Mouse (Mus musculus) erythroblast, embryonic 14.5 days (primary cell): ENCODE data around the gene Mfsd4b1. TPM values are rescaled to one million over a fixed set of nuclear protein-coding genes. Genes with fewer than 3 reads are reported as not detected.

Experiments used
- H3K27me3 ChIP-seq: 2 replicates; pipeline ENCODE4 v1.6.1; 2012; ENCODE audit warnings: inconsistent platforms; ENCODE audit not compliant: control insufficient read depth
- H3K36me3 ChIP-seq: 2 replicates; pipeline ENCODE4 v1.6.1; 2012; ENCODE audit warnings: mild to moderate bottlenecking, inconsistent platforms; ENCODE audit not compliant: control insufficient read depth
- H3K4me1 ChIP-seq: 2 replicates; pipeline ENCODE4 v1.6.1; 2012; ENCODE audit warnings: inconsistent platforms; ENCODE audit not compliant: control insufficient read depth
- H3K4me3 ChIP-seq: replicated peaks from 2 replicates; pipeline ENCODE3; 2012; ENCODE audit warnings: moderate library complexity, mild to moderate bottlenecking, inconsistent platforms
- H3K9me3 ChIP-seq: 2 replicates; pipeline ENCODE4 v1.6.1; 2012; ENCODE audit warnings: low read length, inconsistent platforms, mixed read lengths; ENCODE audit not compliant: control insufficient read depth
- GATA1 ChIP-seq: IDR thresholded peaks from 2 replicates; pipeline ENCODE4 v1.6.1; 2012; ENCODE audit warnings: low read length, inconsistent platforms, mixed read lengths
- TAL1 ChIP-seq: IDR thresholded peaks from 3 replicates; pipeline ENCODE4 v1.6.1; 2012; ENCODE audit warnings: low read length, inconsistent platforms, mixed read lengths
- polyA plus RNA-seq: library from polyadenylated mRNA; stranded (reverse); fragments of >175 nt; gene quantifications from 2 replicates; pipeline ENCODE4 v1.2.3, GENCODE M21; 2012

The Mfsd4b1 gene
- polyA plus RNA-seq, 1 experiment: not detected

GRCm38 (mm10) chr10:39982604-39983003, 42.5 kb downstream of the Mfsd4b1 start:
- TF ChIP-seq GATA1: no peak
- no peak for TF ChIP-seq TAL1
- H3K4me1 ChIP-seq: no peaks in the 10 kb centered on the region

GRCm38 (mm10) chr10:39978231-39978630, 46.8 kb downstream of the Mfsd4b1 start:
- Histone ChIP-seq H3K9me3 (peaks cover 10% of the 10 kb centered on the region), H3K27me3 (no peaks in the 10 kb centered on the region), H3K36me3 (no peaks in the 10 kb centered on the region), H3K4me1 (no peaks in the 10 kb centered on the region), H3K4me3 (no peak overlapping the region)
- no peak for TF ChIP-seq GATA1
- no peak for TF ChIP-seq TAL1

More at GRCm38 (mm10) chr10:39982604-39983003, 42.5 kb downstream of the Mfsd4b1 start:
- H3K4me3 ChIP-seq: no peak overlapping the region
- H3K27me3 ChIP-seq: no peaks in the 10 kb centered on the region
- H3K36me3 ChIP-seq: no peaks in the 10 kb centered on the region
- peaks cover 8% of the 10 kb centered on the region for H3K9me3 ChIP-seq

GRCm38 (mm10) chr10:39977346-39977745, 47.7 kb downstream of the Mfsd4b1 start:
- Histone ChIP-seq H3K27me3 (no peaks in the 10 kb centered on the region), H3K9me3 (peaks cover 10% of the 10 kb centered on the region), H3K4me1 (no peaks in the 10 kb centered on the region), H3K4me3 (no peak overlapping the region), H3K36me3 (no peaks in the 10 kb centered on the region)
- TF ChIP-seq GATA1 (no peak), TAL1 (no peak)

- no peaks in the 10 kb centered on the region for H3K27me3 ChIP-seq
- H3K4me1 ChIP-seq: no peaks in the 10 kb centered on the region
- TF ChIP-seq GATA1: no peak
- TF ChIP-seq TAL1: no peak
- H3K9me3 ChIP-seq: peaks cover 10% of the 10 kb centered on the region
- H3K4me3 ChIP-seq: no peak overlapping the region
- no peaks in the 10 kb centered on the region for H3K36me3 ChIP-seq
Measured at GRCm38 (mm10) chr10:39975771-39976170, 49.3 kb downstream of the Mfsd4b1 start.

GRCm38 (mm10) chr10:39974982-39975381, 50.1 kb downstream of the Mfsd4b1 start:
- TF ChIP-seq GATA1: no peak
- Histone ChIP-seq H3K4me1 (no peaks in the 10 kb centered on the region), H3K4me3 (no peak overlapping the region), H3K9me3 (peaks cover 10% of the 10 kb centered on the region), H3K27me3 (no peaks in the 10 kb centered on the region), H3K36me3 (no peaks in the 10 kb centered on the region)

GRCm38 (mm10) chr10:39967512-39967911, 57.6 kb downstream of the Mfsd4b1 start:
- Histone ChIP-seq H3K4me1 (no peaks in the 10 kb centered on the region), H3K27me3 (no peaks in the 10 kb centered on the region; the same call in 1 of the 2 replicates), H3K9me3 (peaks cover 3% of the 10 kb centered on the region), H3K36me3 (no peaks in the 10 kb centered on the region), H3K4me3 (no peak overlapping the region)
- no peak for TF ChIP-seq GATA1
- TF ChIP-seq TAL1: no peak

GRCm38 (mm10) chr10:39961906-39962305, 63.2 kb downstream of the Mfsd4b1 start:
- Histone ChIP-seq H3K36me3 (no peaks in the 10 kb centered on the region), H3K4me3 (no peak overlapping the region), H3K9me3 (no peaks in the 10 kb centered on the region), H3K27me3 (peaks cover 7% of the 10 kb centered on the region), H3K4me1 (peaks cover 14% of the 10 kb centered on the region)
- no peak for TF ChIP-seq GATA1
- no peak for TF ChIP-seq TAL1

GRCm38 (mm10) chr10:39960441-39960822, 64.6 kb downstream of the Mfsd4b1 start:
- Histone ChIP-seq H3K4me3 (peak overlapping the region; percentile 62), H3K4me1 (peaks cover 14% of the 10 kb centered on the region), H3K9me3 (no peaks in the 10 kb centered on the region), H3K27me3 (peaks cover 7% of the 10 kb centered on the region), H3K36me3 (no peaks in the 10 kb centered on the region)
- TF ChIP-seq GATA1: no peak
- TF ChIP-seq TAL1: no peak

GRCm38 (mm10) chr10:39959761-39960440, 65.2 kb downstream of the Mfsd4b1 start, which contains the start of gene Mfsd4b3:
TSS of gene Mfsd4b3 (minus strand) at chr10:39960153.
- TF ChIP-seq TAL1 (no peak), GATA1 (no peak)
- H3K4me3 ChIP-seq: peak within 1 kb of the TSS; percentile 62

GRCm38 (mm10) chr10:39958266-39958665, 66.8 kb downstream of the Mfsd4b1 start:
- TF ChIP-seq GATA1: no peak
- no peak for TF ChIP-seq TAL1
- Histone ChIP-seq H3K36me3 (no peaks in the 10 kb centered on the region), H3K9me3 (no peaks in the 10 kb centered on the region), H3K4me1 (peaks cover 14% of the 10 kb centered on the region), H3K27me3 (peaks cover 7% of the 10 kb centered on the region), H3K4me3 (no peak overlapping the region)

More at GRCm38 (mm10) chr10:39959761-39960440, 65.2 kb downstream of the Mfsd4b1 start, which contains the start of gene Mfsd4b3:
- H3K36me3 ChIP-seq: no peaks in the 10 kb centered on the region
- peaks cover 7% of the 10 kb centered on the region for H3K27me3 ChIP-seq
- H3K4me1 ChIP-seq: peaks cover 14% of the 10 kb centered on the region
- H3K9me3 ChIP-seq: no peaks in the 10 kb centered on the region
